Mouse (Mus musculus) macrophage (primary cell): ENCODE results near the gene Car3. TPM values are rescaled to one million over a fixed set of nuclear protein-coding genes. Genes with fewer than 3 reads are reported as not detected.
"Not testable (repeated sequence)": the region's sequence is repeated elsewhere in the genome, so short reads cannot be mapped to it uniquely, and the experiment has no call there.

Source experiments
- H3K27ac ChIP-seq: fragments of 350-480 bp; formaldehyde crosslinking; 2 replicates; pipeline ENCODE4 v1.9.0; 2021
- H3K36me3 ChIP-seq: fragments of 350-480 bp; formaldehyde crosslinking; 2 replicates; pipeline ENCODE4 v1.9.0; 2021; ENCODE audit errors: inconsistent target
- H3K4me3 ChIP-seq: fragments of 350-480 bp; formaldehyde crosslinking; 2 replicates; pipeline ENCODE4 v1.9.0; 2021; ENCODE audit errors: inconsistent target
- H3K79me2 ChIP-seq: fragments of 350-480 bp; formaldehyde crosslinking; 2 replicates; pipeline ENCODE4 v1.9.0; 2021; ENCODE audit errors: inconsistent target
- WGBS: methylation state at CpG from one replicate; pipeline ENCODE4 v1.1.7; 2026; ENCODE audit warnings: inconsistent platforms; ENCODE audit not compliant: missing documents; 5-methylcytosine and 5-hydroxymethylcytosine counted together
- polyA plus RNA-seq: library from polyadenylated mRNA; stranded (reverse); fragments of 250-400 nt; gene quantifications from 3 replicates; pipeline ENCODE4 v1.2.4, GENCODE M21; 2018; ENCODE audit warnings: inconsistent platforms
- total RNA-seq, 78 experiments: library from RNA; depleted of rRNA; stranded (reverse); fragments of 250-400 nt; gene quantifications; 1 replicate in 9 of 78; 2 replicates in 24 of 78; 3 replicates in 43 of 78; 4 replicates in 2 of 78; pipeline ENCODE4 v1.2.4; 2018; ENCODE audit warnings: inconsistent platforms in 56 of 78

The Car3 gene
- under 1 TPM in 1 of 26 experiments, not detected in 25; 0.66 TPM for total RNA-seq (2018; cell fraction: chromatin; rRNA removed)
- not detected for total RNA-seq (2018; cell fraction: cytosol; rRNA removed)
- not detected for total RNA-seq (2018; cell fraction: nucleus; rRNA removed)
- polyA plus RNA-seq, result not detected in 3 replicates

GRCm38 (mm10) chr3:14863022-14863711, at the start of gene Car3:
Gene Car3, plus strand, starts transcription at chr3:14863512.
- Histone ChIP-seq H3K4me3 (no peak within 1 kb of the TSS), H3K36me3 (no peaks in the 10 kb centered on the region), H3K79me2 (no peaks in the 10 kb centered on the region), H3K27ac (no peak within 1 kb of the TSS)
- WGBS, result 19% methylated on average over 18 of the region's 18 CpGs

DNA sequence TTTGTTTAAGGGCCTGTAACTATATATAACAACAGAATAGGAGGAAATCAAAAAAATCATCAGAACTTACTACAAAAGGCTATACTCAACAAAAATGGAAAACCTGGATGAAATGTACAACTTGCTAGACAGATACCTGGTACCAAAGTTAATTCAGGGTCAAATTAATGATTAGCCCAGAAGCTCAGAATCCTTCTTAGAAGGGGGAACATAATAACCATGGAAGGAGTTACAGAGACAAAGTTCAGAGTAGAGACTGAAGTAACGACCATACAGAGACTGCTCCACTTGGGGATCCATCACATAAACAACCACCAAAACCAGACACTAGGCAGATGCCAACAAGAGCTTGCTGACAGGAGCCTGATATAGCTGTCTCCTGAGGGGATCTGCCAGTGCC, 47.9 kb upstream of the Car3 start:
- not testable (repeated sequence) for H3K4me3 ChIP-seq, H3K79me2 ChIP-seq, H3K36me3 ChIP-seq, H3K27ac ChIP-seq
- WGBS, result 92% methylated on average over 1 of the region's 1 CpGs

DNA sequence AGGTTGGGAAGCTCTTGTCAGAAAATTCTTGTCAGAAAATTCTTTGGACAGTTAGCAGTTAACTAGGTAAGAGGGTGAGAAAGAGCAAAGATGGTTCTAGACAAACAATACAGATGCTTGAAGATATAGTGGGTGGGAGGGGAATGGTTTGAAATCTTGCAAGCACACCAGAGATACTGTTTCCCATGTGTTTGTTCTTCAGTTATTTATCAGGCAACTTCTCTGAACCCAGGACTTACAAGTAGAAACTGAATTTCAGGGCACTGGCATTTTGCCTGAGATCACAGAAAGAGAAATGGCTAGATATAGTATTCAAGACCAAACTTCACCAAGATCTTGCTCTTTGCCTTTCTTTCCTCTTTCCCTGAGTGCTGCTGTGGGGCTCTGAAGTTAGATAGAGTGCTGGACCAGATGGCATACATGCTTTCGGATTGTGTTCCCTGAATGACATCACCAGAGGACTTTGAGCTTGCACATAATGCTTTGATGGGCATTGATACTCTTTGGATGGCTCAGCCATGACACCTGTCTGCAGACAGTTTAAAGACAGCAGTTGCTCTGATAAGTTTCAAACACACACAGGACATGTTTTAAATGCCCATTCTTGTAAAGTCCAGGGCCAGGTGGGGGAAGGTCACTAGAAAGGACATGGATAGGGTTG, 43.3 kb upstream of the Car3 start:
- Histone ChIP-seq H3K27ac (no peak overlapping the region), H3K79me2 (no peaks in the 10 kb centered on the region), H3K4me3 (no peak overlapping the region), H3K36me3 (no peaks in the 10 kb centered on the region)
- 88% methylated on average over 1 of the region's 1 CpGs for whole genome bisulfite sequencing

GRCm38 (mm10) chr3:14828896-14829295, 34.4 kb upstream of the Car3 start:
- no peak overlapping the region for H3K27ac ChIP-seq
- no peak overlapping the region for H3K4me3 ChIP-seq
- H3K79me2 ChIP-seq, result no peaks in the 10 kb centered on the region
- no peaks in the 10 kb centered on the region for H3K36me3 ChIP-seq

DNA sequence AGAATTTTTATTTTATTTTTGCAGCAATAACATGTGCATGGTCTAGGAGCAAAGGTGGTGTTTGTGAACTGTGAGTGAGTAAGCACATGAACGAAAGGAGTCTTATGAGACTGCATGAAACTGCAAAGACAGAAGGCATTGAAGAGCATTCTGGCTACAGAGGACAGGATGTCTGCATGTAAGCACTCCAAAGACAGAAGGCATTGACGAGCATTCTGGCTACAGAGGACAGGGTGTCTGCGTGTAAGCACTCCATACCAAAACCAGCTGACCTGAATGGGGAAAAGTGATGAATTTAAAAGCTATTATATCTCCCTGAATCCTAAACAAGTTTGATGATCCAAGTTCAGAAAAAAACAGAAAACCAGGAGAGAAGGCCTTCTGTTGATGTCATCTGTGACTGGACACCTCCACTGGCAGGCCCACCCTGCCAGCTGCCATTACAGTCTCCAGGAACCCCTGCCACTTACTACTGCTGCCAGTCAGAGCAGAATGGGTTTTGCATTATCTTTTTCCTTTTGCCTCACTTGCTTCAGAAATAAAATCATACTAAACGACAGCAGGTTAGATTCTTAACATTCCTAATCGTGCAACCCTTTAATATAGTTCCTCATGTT, 32.0 kb upstream of the Car3 start:
- 95% methylated on average over 5 of the region's 5 CpGs for WGBS
- no peaks in the 10 kb centered on the region for H3K36me3 ChIP-seq
- no peak overlapping the region for H3K4me3 ChIP-seq
- H3K27ac ChIP-seq, result no peak overlapping the region
- H3K79me2 ChIP-seq, result no peaks in the 10 kb centered on the region

GRCm38 (mm10) chr3:14832766-14833165, 30.5 kb upstream of the Car3 start:
- no peaks in the 10 kb centered on the region for H3K36me3 ChIP-seq
- no peak overlapping the region for H3K4me3 ChIP-seq
- no peaks in the 10 kb centered on the region for H3K79me2 ChIP-seq
- no peak overlapping the region for H3K27ac ChIP-seq

DNA sequence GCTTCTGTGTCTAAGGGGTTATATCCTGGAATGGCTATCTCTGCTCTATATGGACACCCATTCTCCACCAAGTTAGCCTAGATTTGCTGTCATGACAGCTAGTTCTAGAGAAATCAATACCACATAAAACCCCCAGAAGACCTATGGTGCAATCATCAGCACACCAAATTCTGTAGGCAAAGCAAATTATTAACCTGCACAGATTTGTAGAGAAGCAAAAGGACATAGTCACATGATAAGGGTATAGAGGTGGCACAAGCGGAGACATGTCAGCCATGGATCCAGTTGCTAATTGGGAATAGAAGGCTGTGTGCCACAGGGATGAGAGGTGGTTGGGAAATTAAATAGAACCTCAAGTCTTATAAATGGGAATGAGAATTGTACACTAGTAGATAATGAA, 24.4 kb upstream of the Car3 start:
- Histone ChIP-seq H3K4me3 (no peak overlapping the region), H3K79me2 (no peaks in the 10 kb centered on the region), H3K36me3 (no peaks in the 10 kb centered on the region), H3K27ac (no peak overlapping the region)
- WGBS, result 86% methylated on average over 1 of the region's 1 CpGs

DNA sequence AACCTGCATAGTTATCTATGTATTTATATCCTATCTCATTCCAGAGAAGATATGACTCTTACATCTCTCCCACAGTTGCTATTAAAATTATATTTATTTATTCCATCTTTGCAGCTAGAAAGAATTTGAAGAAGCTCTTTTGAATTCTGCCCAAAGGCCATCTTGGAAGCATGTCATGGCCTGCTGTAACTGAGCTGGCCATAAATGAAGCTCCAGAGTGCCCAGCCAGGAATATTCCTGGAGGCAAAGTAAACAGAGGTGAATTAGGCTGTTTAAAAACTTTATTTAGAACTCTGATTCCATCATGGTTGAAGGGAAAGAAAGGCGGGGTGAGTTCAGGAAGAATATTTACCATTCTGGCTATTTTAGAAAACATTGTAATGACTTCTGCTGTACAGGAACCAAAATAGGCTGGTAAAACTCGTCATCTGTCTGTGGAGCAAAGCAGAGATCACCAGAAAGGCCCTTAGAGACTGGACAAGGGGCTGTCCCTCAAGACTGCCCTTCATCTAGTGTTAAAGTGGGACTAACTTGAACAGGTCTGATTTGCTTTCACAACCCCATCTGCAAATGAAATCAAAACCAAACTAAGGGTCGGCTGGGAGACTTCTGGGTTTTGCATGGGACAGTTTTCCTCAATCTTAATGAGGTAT, 23.7 kb upstream of the Car3 start:
- Histone ChIP-seq H3K36me3 (no peaks in the 10 kb centered on the region), H3K79me2 (no peaks in the 10 kb centered on the region), H3K4me3 (no peak overlapping the region), H3K27ac (no peak overlapping the region)
- 95% methylated on average over 3 of the region's 3 CpGs for WGBS

GRCm38 (mm10) chr3:14848587-14849254, 14.6 kb upstream of the Car3 start:
- no peak overlapping the region for H3K4me3 ChIP-seq
- H3K79me2 ChIP-seq, result no peaks in the 10 kb centered on the region
- 93% methylated on average over 2 of the region's 2 CpGs for WGBS
- no peak overlapping the region for H3K27ac ChIP-seq
- H3K36me3 ChIP-seq, result no peaks in the 10 kb centered on the region

GRCm38 (mm10) chr3:14853966-14854365, 9.3 kb upstream of the Car3 start:
- Histone ChIP-seq H3K36me3 (no peaks in the 10 kb centered on the region), H3K4me3 (no peak overlapping the region), H3K27ac (no peak overlapping the region), H3K79me2 (no peaks in the 10 kb centered on the region)
- 94% methylated on average over 5 of the region's 5 CpGs for WGBS

- 100% methylated on average over 1 of the region's 1 CpGs for WGBS
- no peaks in the 10 kb centered on the region for H3K36me3 ChIP-seq
- no peaks in the 10 kb centered on the region for H3K79me2 ChIP-seq
- no peak overlapping the region for H3K27ac ChIP-seq
- H3K4me3 ChIP-seq, result no peak overlapping the region
Measured at GRCm38 (mm10) chr3:14854446-14854845, 8.9 kb upstream of the Car3 start.

DNA sequence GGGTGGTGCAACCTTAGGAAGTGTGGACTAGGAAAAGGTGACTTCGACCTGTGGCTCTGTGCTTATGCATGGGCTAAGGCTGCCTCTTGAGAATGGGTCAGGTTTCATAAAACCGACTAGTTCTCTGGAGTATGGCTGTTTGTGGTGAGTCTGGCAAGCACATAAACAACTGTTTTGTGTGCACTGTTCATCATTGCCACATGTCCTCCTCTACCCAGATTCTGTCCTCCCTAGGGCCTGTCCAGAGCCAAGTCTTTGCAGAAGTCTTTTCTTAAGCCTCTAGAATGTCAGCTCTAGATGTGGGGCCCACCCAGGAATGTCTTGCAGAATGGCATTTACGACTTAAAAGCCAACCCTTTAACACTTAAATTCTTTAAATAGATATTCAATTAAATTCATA, 5.4 kb upstream of the Car3 start:
- WGBS, result 90% methylated on average over 3 of the region's 3 CpGs
- Histone ChIP-seq H3K27ac (no peak overlapping the region), H3K4me3 (no peak overlapping the region), H3K36me3 (no peaks in the 10 kb centered on the region), H3K79me2 (no peaks in the 10 kb centered on the region)

- H3K27ac ChIP-seq, result no peak overlapping the region
- WGBS, result 91% methylated on average over 3 of the region's 3 CpGs
- no peaks in the 10 kb centered on the region for H3K79me2 ChIP-seq
- H3K36me3 ChIP-seq, result no peaks in the 10 kb centered on the region
- H3K4me3 ChIP-seq, result no peak overlapping the region
Measured at GRCm38 (mm10) chr3:14860291-14860690, 3.0 kb upstream of the Car3 start.

GRCm38 (mm10) chr3:14861165-14861564, 2.1 kb upstream of the Car3 start:
- H3K36me3 ChIP-seq, result no peaks in the 10 kb centered on the region
- H3K79me2 ChIP-seq, result no peaks in the 10 kb centered on the region
- WGBS, result 100% methylated on average over 1 of the region's 1 CpGs
- H3K4me3 ChIP-seq, result no peak overlapping the region
- no peak overlapping the region for H3K27ac ChIP-seq
